Comparison of ENCODE assay signal across 8 mouse cellular contexts in genomic region chr2:92437875-92438274, GRCm38 (mm10). TPM values are rescaled to one million over a fixed set of nuclear protein-coding genes. Genes with fewer than 3 reads are reported as not detected.
DNase-seq lines count a peak whose midpoint lies in the region; ATAC-seq and TF ChIP-seq lines count a peak whose summit lies in the region.

No protein-coding gene starts in this region.

- in situ Hi-C loops in Patski (cut with MboI; ENCODE audit: low pct_unique_long_range_greater_than_20kb), result loop anchor here (25.0 kb wide), 1 partner anchor 451 kb away; the partner anchor contains the start of gene Dgkz

- ATAC-seq in Patski, result peak; percentile 15
- no peak for ATAC-seq in hindbrain, embryonic 11.5 days (ENCODE audit: low FRiP score)

- H3K4me3 ChIP-seq in hindbrain, embryonic 11.5 days (ENCODE audit: low read depth, low read length), result no peak overlapping the region

- no peak overlapping the region for H3K9ac ChIP-seq in hindbrain, embryonic 11.5 days (ENCODE audit: low read depth, low read length)

- peaks cover 2% of the 10 kb centered on the region; the same call in 1 of the 2 replicates for H3K4me1 ChIP-seq in hindbrain, embryonic 11.5 days (replicated peaks; ENCODE audit: control insufficient read depth, insufficient read depth, low read length)

- H3K27me3 ChIP-seq in Patski, result peaks cover 7% of the 10 kb centered on the region
- H3K27me3 ChIP-seq in hindbrain, embryonic 11.5 days (ENCODE audit: control insufficient read depth, insufficient read depth, low read length), result no peaks in the 10 kb centered on the region

- no peak overlapping the region for H3K4me2 ChIP-seq in hindbrain, embryonic 11.5 days (replicated peaks; ENCODE audit: low read depth, low read length)

- peak; percentile 58 for DNase-seq in Patski (ENCODE audit: low read depth, low spot score)
- DNase-seq in cerebellum, adult 8-10 months, result peak; percentile 89
- peak; percentile 60 to 74 for DNase-seq in frontal cortex, postnatal 10 days (ENCODE audit: low spot score in 2 of 2)
- DNase-seq in hindbrain, embryonic 11.5 days (ENCODE audit: low spot score), result peak; percentile 90
- peak; percentile 74 to 87 for DNase-seq in layer of hippocampus, postnatal 14 days (ENCODE audit: low spot score in 2 of 2)
- DNase-seq in lung, postnatal 10 days, result peak; percentile 91
- DNase-seq in retina, postnatal 1 day, result peak; percentile 92
- peak; percentile 69 to 77 for DNase-seq in urinary bladder, postnatal 4 days (ENCODE audit: low spot score in 2 of 2)

- TF ChIP-seq CTCF in Patski (IDR thresholded peaks at IDR 0.05), result peak; percentile 93

- 0% methylated on average over 5 of the region's 5 CpGs for WGBS in hindbrain, embryonic 11.5 days

- H3K36me3 ChIP-seq in hindbrain, embryonic 11.5 days (ENCODE audit: control insufficient read depth, insufficient read depth, low read length), result no peaks in the 10 kb centered on the region

- H3K9me3 ChIP-seq in hindbrain, embryonic 11.5 days (ENCODE audit: control insufficient read depth, low read length), result no peaks in the 10 kb centered on the region

- CTCF ChIA-PET in Patski (lab: Charles Lee), result interaction anchor here (1.1 to 2.3 kb wide), 9 partner anchors 12 to 236 kb away, joined by 3 to 15 read pairs (median 3); no protein-coding TSS in a partner anchor

- POLR2A ChIA-PET in Patski (lab: Charles Lee), result interaction anchor here (0.7 kb wide), 1 partner anchor 74 kb away, joined by 4 read pairs; no protein-coding TSS in a partner anchor

- H3K27ac ChIP-seq in hindbrain, embryonic 11.5 days (ENCODE audit: low read depth, low read length), result no peak overlapping the region

RNA-seq across cellular contexts. Expression of gene Cry2, which starts 4.0 kb away (rescaled TPM):
- polyA plus RNA-seq in Patski (2021), result 16.7 TPM
- polyA plus RNA-seq in hindbrain, embryonic 11.5 days (2014; fragmentation: Nextera tagmentation; extraction: Ambion mirVana), result 21.5 and 22.1 TPM in 2 replicates
- 100 to 1,000 TPM in 1 of 2 experiments, 10 to 100 TPM in 1; 89.0 to 110 TPM for total RNA-seq in layer of hippocampus, postnatal 14 days (2021)

RNA-seq across cellular contexts. Expression of gene Slc35c1, which starts 22.5 kb away (rescaled TPM):
- 11.0 TPM for polyA plus RNA-seq in Patski (2021)
- polyA plus RNA-seq in hindbrain, embryonic 11.5 days (2014; fragmentation: Nextera tagmentation; extraction: Ambion mirVana), result 8.7 and 9.0 TPM in 2 replicates
- 10 to 100 TPM; 16.7 to 18.8 TPM for total RNA-seq in layer of hippocampus, postnatal 14 days (2021)

RNA-seq across cellular contexts. Expression of gene Mapk8ip1, which starts 36.8 kb away (rescaled TPM):
- 48.1 TPM for polyA plus RNA-seq in Patski (2021)
- 33.3 and 39.0 TPM in 2 replicates for polyA plus RNA-seq in hindbrain, embryonic 11.5 days (2014; fragmentation: Nextera tagmentation; extraction: Ambion mirVana)
- total RNA-seq in layer of hippocampus, postnatal 14 days (2021), result 100 to 1,000 TPM; 386 to 394 TPM

RNA-seq across cellular contexts. Expression of gene 1700029I15Rik, which starts 55.5 kb away (rescaled TPM):
- polyA plus RNA-seq in Patski (2021), result 2.8 TPM
- polyA plus RNA-seq in hindbrain, embryonic 11.5 days (2014; fragmentation: Nextera tagmentation; extraction: Ambion mirVana), result 2.4 and 3.3 TPM in 2 replicates
- total RNA-seq in layer of hippocampus, postnatal 14 days (2021), result 1 to 10 TPM; 4.5 to 5.4 TPM
